Mouse (Mus musculus) liver, embryonic 12.5 days (tissue): ENCODE measurements at regions not wholly inside any gene's neighbourhood (a gene's known extent, or its start where the extent isn't known, plus 50 kb on each side); places are given as distances from the start of the nearest gene placed in this dataset.

Source experiments
- ATAC-seq: fragments of 200-750 bp; cut with Nextera tagmentation; 2 replicates; pipeline ENCODE4 v1.8.0; 2017; ENCODE audit warnings: moderate number of reproducible peaks, mild to moderate bottlenecking, moderate library complexity
- H3K27ac ChIP-seq: fragments of 300-500 bp; sonication (generic); 2 replicates; pipeline ENCODE4 v1.5.1; 2016; ENCODE audit warnings: mild to moderate bottlenecking
- H3K27me3 ChIP-seq: fragments of 300-500 bp; sonication (generic); replicated peaks from 2 replicates; pipeline ENCODE4 v1.6.1; 2016; ENCODE audit warnings: mild to moderate bottlenecking, moderate library complexity
- H3K36me3 ChIP-seq: fragments of 300-500 bp; sonication (generic); 2 replicates; pipeline ENCODE4 v1.6.1; 2016; ENCODE audit warnings: mild to moderate bottlenecking, moderate library complexity
- H3K4me1 ChIP-seq: fragments of 300-500 bp; sonication (generic); 2 replicates; pipeline ENCODE4 v1.6.1; 2016
- H3K4me2 ChIP-seq: fragments of 300-500 bp; sonication (generic); 2 replicates; pipeline ENCODE4 v1.6.1; 2016; ENCODE audit warnings: mild to moderate bottlenecking, moderate library complexity
- H3K4me3 ChIP-seq: fragments of 300-500 bp; sonication (generic); 2 replicates; pipeline ENCODE4 v1.5.1; 2016; ENCODE audit warnings: mild to moderate bottlenecking, moderate library complexity
- H3K9ac ChIP-seq: fragments of 300-500 bp; sonication (generic); 2 replicates; pipeline ENCODE4 v1.6.1; 2016; ENCODE audit warnings: mild to moderate bottlenecking, moderate library complexity
- H3K9me3 ChIP-seq: fragments of 300-500 bp; sonication (generic); replicated peaks from 2 replicates; pipeline ENCODE4 v1.6.1; 2016; ENCODE audit warnings: mild to moderate bottlenecking, moderate library complexity
- WGBS: fragments of 180-500 bp; shearing (Covaris S2); methylation state at CpG from one replicate; pipeline ENCODE4 v1.1.7; 2016; ENCODE audit not compliant: insufficient replicate concordance; 5-methylcytosine and 5-hydroxymethylcytosine counted together

- H3K36me3 ChIP-seq, result no peaks in the 10 kb centered on the region
- 0 out of 2 replicates have a peak, but pooled peaks cover 14% of the 10 kb centered on the region for H3K4me1 ChIP-seq
- H3K9ac ChIP-seq, result no peak overlapping the region
- ATAC-seq, result no peak
- H3K4me2 ChIP-seq, result no peak overlapping the region
- no peaks in the 10 kb centered on the region for H3K9me3 ChIP-seq
- WGBS, result 69% methylated on average over 3 of the region's 3 CpGs
- H3K4me3 ChIP-seq, result no peak overlapping the region
- H3K27me3 ChIP-seq, result peaks cover 67% of the 10 kb centered on the region
- no peak overlapping the region for H3K27ac ChIP-seq
Measured at GRCm38 (mm10) chr6:99986449-99986848, 260.3 kb upstream of the Prok2 start.

GRCm38 (mm10) chr6:99985322-99985721 is 259.1 kb upstream of the Prok2 start:
- no peak overlapping the region for H3K4me3 ChIP-seq
- H3K4me1 ChIP-seq, result 0 out of 2 replicates have a peak, but pooled peaks cover 14% of the 10 kb centered on the region
- no peak overlapping the region for H3K27ac ChIP-seq
- H3K36me3 ChIP-seq, result no peaks in the 10 kb centered on the region
- no peak for ATAC-seq
- H3K4me2 ChIP-seq, result no peak overlapping the region
- no peak overlapping the region for H3K9ac ChIP-seq
- H3K9me3 ChIP-seq, result no peaks in the 10 kb centered on the region
- 11% methylated on average over 5 of the region's 5 CpGs for WGBS
- H3K27me3 ChIP-seq, result peaks cover 71% of the 10 kb centered on the region

- H3K9me3 ChIP-seq, result no peaks in the 10 kb centered on the region
- 0 out of 2 replicates have a peak, but pooled peaks cover 14% of the 10 kb centered on the region for H3K4me1 ChIP-seq
- WGBS, result 16% methylated on average over 10 of the region's 10 CpGs
- H3K27me3 ChIP-seq, result peaks cover 74% of the 10 kb centered on the region
- H3K9ac ChIP-seq, result no peak overlapping the region
- no peaks in the 10 kb centered on the region for H3K36me3 ChIP-seq
- no peak overlapping the region for H3K4me2 ChIP-seq
- no peak overlapping the region for H3K4me3 ChIP-seq
- no peak overlapping the region for H3K27ac ChIP-seq
- no peak for ATAC-seq
Measured at GRCm38 (mm10) chr6:99984856-99985224, 258.6 kb upstream of the Prok2 start.

- Histone ChIP-seq H3K27me3 (peaks cover 78% of the 10 kb centered on the region), H3K9ac (no peak overlapping the region), H3K4me1 (0 out of 2 replicates have a peak, but pooled peaks cover 14% of the 10 kb centered on the region), H3K9me3 (no peaks in the 10 kb centered on the region), H3K27ac (no peak overlapping the region), H3K4me3 (no peak overlapping the region), H3K36me3 (no peaks in the 10 kb centered on the region), H3K4me2 (no peak overlapping the region)
- 16% methylated on average over 7 of the region's 7 CpGs for WGBS
- no peak for ATAC-seq
Measured at GRCm38 (mm10) chr6:99984057-99984855, 258.1 kb upstream of the Prok2 start.

- H3K36me3 ChIP-seq, result no peaks in the 10 kb centered on the region
- H3K27ac ChIP-seq, result no peak overlapping the region
- H3K27me3 ChIP-seq, result peaks cover 56% of the 10 kb centered on the region
- no peaks in the 10 kb centered on the region for H3K9me3 ChIP-seq
- WGBS, result 45% methylated on average over 5 of the region's 5 CpGs
- no peak overlapping the region for H3K9ac ChIP-seq
- no peak for ATAC-seq
- no peak overlapping the region for H3K4me3 ChIP-seq
- no peak overlapping the region for H3K4me2 ChIP-seq
- no peaks in the 10 kb centered on the region for H3K4me1 ChIP-seq
Measured at GRCm38 (mm10) chr6:99979614-99980013, 253.4 kb upstream of the Prok2 start.

- WGBS, result 60% methylated on average over 6 of the region's 6 CpGs
- no peak for ATAC-seq
- no peak overlapping the region for H3K4me3 ChIP-seq
Measured at GRCm38 (mm10) chr6:99978164-99978746, 252.1 kb upstream of the Prok2 start.

GRCm38 (mm10) chr6:99976144-99976543 is 250.0 kb upstream of the Prok2 start:
- Histone ChIP-seq H3K27me3 (peaks cover 43% of the 10 kb centered on the region; the same call in 1 of the 2 replicates), H3K36me3 (no peaks in the 10 kb centered on the region), H3K4me3 (no peak overlapping the region), H3K27ac (no peak overlapping the region), H3K4me2 (no peak overlapping the region), H3K4me1 (no peaks in the 10 kb centered on the region), H3K9me3 (no peaks in the 10 kb centered on the region), H3K9ac (no peak overlapping the region)
- no peak for ATAC-seq
- WGBS, result 39% methylated on average over 5 of the region's 5 CpGs

More at GRCm38 (mm10) chr6:99978164-99978746, 252.1 kb upstream of the Prok2 start:
- Histone ChIP-seq H3K27me3 (peaks cover 46% of the 10 kb centered on the region), H3K4me1 (no peaks in the 10 kb centered on the region), H3K9ac (no peak overlapping the region), H3K9me3 (no peaks in the 10 kb centered on the region), H3K27ac (no peak overlapping the region), H3K36me3 (no peaks in the 10 kb centered on the region), H3K4me2 (no peak overlapping the region)

GRCm38 (mm10) chr6:99975486-99975885 is 249.3 kb upstream of the Prok2 start:
- no peak overlapping the region for H3K4me2 ChIP-seq
- no peak overlapping the region for H3K4me3 ChIP-seq
- no peaks in the 10 kb centered on the region for H3K9me3 ChIP-seq
- no peak for ATAC-seq
- no peak overlapping the region for H3K27ac ChIP-seq
- peaks cover 41% of the 10 kb centered on the region; the same call in 1 of the 2 replicates for H3K27me3 ChIP-seq
- H3K9ac ChIP-seq, result no peak overlapping the region
- WGBS, result 90% methylated on average over 7 of the region's 7 CpGs
- no peaks in the 10 kb centered on the region for H3K4me1 ChIP-seq
- no peaks in the 10 kb centered on the region for H3K36me3 ChIP-seq

GRCm38 (mm10) chr6:99974464-99974863 is 248.3 kb upstream of the Prok2 start:
- no peak overlapping the region for H3K4me3 ChIP-seq
- no peaks in the 10 kb centered on the region for H3K9me3 ChIP-seq
- ATAC-seq, result no peak
- H3K36me3 ChIP-seq, result no peaks in the 10 kb centered on the region
- H3K27ac ChIP-seq, result no peak overlapping the region
- WGBS, result 36% methylated on average over 4 of the region's 4 CpGs
- no peak overlapping the region for H3K9ac ChIP-seq
- no peaks in the 10 kb centered on the region for H3K4me1 ChIP-seq
- H3K4me2 ChIP-seq, result no peak overlapping the region
- H3K27me3 ChIP-seq, result peaks cover 33% of the 10 kb centered on the region; the same call in 1 of the 2 replicates

GRCm38 (mm10) chr6:99971376-99971775 is 245.2 kb upstream of the Prok2 start:
- Histone ChIP-seq H3K27me3 (peaks cover 28% of the 10 kb centered on the region; the same call in 1 of the 2 replicates), H3K36me3 (no peaks in the 10 kb centered on the region), H3K27ac (no peak overlapping the region), H3K4me1 (no peaks in the 10 kb centered on the region), H3K4me2 (no peak overlapping the region), H3K9ac (no peak overlapping the region), H3K4me3 (no peak overlapping the region), H3K9me3 (no peaks in the 10 kb centered on the region)
- no peak for ATAC-seq
- 45% methylated on average over 9 of the region's 9 CpGs for WGBS

GRCm38 (mm10) chr6:99968889-99969288 is 242.7 kb upstream of the Prok2 start:
- peaks cover 26% of the 10 kb centered on the region; the same call in 1 of the 2 replicates for H3K27me3 ChIP-seq
- H3K9ac ChIP-seq, result no peak overlapping the region

GRCm38 (mm10) chr6:99967465-99967864 is 241.3 kb upstream of the Prok2 start:
- no peak overlapping the region for H3K4me3 ChIP-seq
- H3K9ac ChIP-seq, result no peak overlapping the region
- 57% methylated on average over 6 of the region's 6 CpGs for WGBS
- H3K4me2 ChIP-seq, result no peak overlapping the region
- no peaks in the 10 kb centered on the region for H3K36me3 ChIP-seq
- H3K27me3 ChIP-seq, result peaks cover 24% of the 10 kb centered on the region; the same call in 1 of the 2 replicates
- H3K4me1 ChIP-seq, result no peaks in the 10 kb centered on the region
- no peak for ATAC-seq
- H3K27ac ChIP-seq, result no peak overlapping the region
- no peaks in the 10 kb centered on the region for H3K9me3 ChIP-seq

More at GRCm38 (mm10) chr6:99968889-99969288, 242.7 kb upstream of the Prok2 start:
- ATAC-seq, result no peak
- no peak overlapping the region for H3K4me3 ChIP-seq
- H3K9me3 ChIP-seq, result no peaks in the 10 kb centered on the region
- H3K36me3 ChIP-seq, result no peaks in the 10 kb centered on the region
- no peak overlapping the region for H3K4me2 ChIP-seq
- H3K27ac ChIP-seq, result no peak overlapping the region
- WGBS, result 63% methylated on average over 5 of the region's 5 CpGs
- no peaks in the 10 kb centered on the region for H3K4me1 ChIP-seq
